Mouse (Mus musculus): ENCODE measurements around the gene Nav1. TPM values are rescaled to one million over a fixed set of nuclear protein-coding genes. Genes with fewer than 3 reads are reported as not detected.

Gene Nav1
- polyA plus RNA-seq, 1 experiment from 2014 or later, result 18.0 TPM

DNA sequence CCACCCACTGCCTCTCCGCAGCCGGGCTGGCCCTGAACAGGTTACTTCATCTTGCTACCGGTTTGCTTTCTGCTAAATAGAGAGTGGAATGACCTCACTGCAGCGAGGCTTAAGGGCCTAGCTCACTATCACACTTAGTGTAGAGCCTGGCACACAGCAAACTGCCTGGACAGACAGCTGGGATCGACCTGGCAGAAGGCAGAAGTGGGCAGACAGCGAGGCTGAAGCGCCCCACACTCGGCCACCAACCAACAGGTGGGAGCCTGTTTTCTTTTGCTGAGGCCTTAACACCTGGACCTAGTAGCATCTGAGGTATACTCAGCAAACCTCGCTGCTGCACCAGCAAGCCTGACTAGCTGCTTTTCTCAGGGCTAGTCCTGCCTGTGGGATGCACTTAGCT is 65.0 kb downstream of the Nav1 start:
- H3K36me3 ChIP-seq (ENCODE audit: control insufficient read depth, insufficient read depth, low read length), result no peaks in the 10 kb centered on the region
- H3K27ac ChIP-seq (replicated peaks; ENCODE audit: low read depth, low read length), result no peak overlapping the region
- DNase-seq (ENCODE audit: low spot score) (no peak), ATAC-seq (ENCODE audit: low read depth) (no peak)
- no peaks in the 10 kb centered on the region for H3K27me3 ChIP-seq (replicated peaks; ENCODE audit: control insufficient read depth, insufficient read depth, low read length)
- H3K9me3 ChIP-seq (ENCODE audit: control insufficient read depth, low read length), result no peaks in the 10 kb centered on the region
- no peak overlapping the region for H3K4me2 ChIP-seq (ENCODE audit: low read depth, low read length)
- no peak overlapping the region for H3K4me3 ChIP-seq (ENCODE audit: low read depth, low read length)
- 88% methylated on average over 9 of the region's 9 CpGs for WGBS
- H3K9ac ChIP-seq (ENCODE audit: low read depth, low read length), result no peak overlapping the region
- peaks cover 3% of the 10 kb centered on the region; the same call in 1 of the 2 replicates for H3K4me1 ChIP-seq (ENCODE audit: control insufficient read depth, insufficient read depth, low read length)

DNA sequence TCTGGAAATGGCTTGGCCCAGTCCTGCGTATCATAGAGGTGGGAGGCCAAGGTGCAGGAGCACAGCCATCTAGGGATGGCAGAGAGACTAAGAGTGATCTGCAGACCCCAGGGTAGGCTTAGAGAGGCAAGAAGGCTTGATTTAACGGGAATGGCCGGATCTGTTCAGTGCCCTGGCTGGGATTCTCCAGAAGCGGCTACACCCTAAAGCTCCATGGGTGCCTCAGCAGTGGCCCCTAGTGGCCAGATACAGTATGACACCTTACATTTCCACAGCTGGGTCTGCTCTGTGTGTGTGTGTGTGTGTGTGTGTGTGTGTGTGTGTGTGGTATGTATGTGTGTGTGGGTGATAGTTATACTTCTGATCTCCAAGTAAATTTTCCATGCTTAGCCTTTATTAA is 66.8 kb downstream of the Nav1 start:
- peak; percentile 67 for ATAC-seq (ENCODE audit: low read depth)
- H3K9ac ChIP-seq (ENCODE audit: low read depth, low read length), result no peak overlapping the region
- no peak overlapping the region for H3K4me3 ChIP-seq (ENCODE audit: low read depth, low read length)
- no peak overlapping the region for H3K4me2 ChIP-seq (ENCODE audit: low read depth, low read length)
- H3K36me3 ChIP-seq (ENCODE audit: control insufficient read depth, insufficient read depth, low read length), result no peaks in the 10 kb centered on the region
- H3K4me1 ChIP-seq (ENCODE audit: control insufficient read depth, insufficient read depth, low read length), result peaks cover 3% of the 10 kb centered on the region; the same call in 1 of the 2 replicates
- WGBS, result 23% methylated on average over 4 of the region's 4 CpGs
- H3K27me3 ChIP-seq (replicated peaks; ENCODE audit: control insufficient read depth, insufficient read depth, low read length), result no peaks in the 10 kb centered on the region
- no peak overlapping the region for H3K27ac ChIP-seq (replicated peaks; ENCODE audit: low read depth, low read length)
- peak; percentile 91 for DNase-seq (ENCODE audit: low spot score)
- no peaks in the 10 kb centered on the region for H3K9me3 ChIP-seq (ENCODE audit: control insufficient read depth, low read length)

GRCm38 (mm10) chr1:135538441-135539265 is 68.4 kb downstream of the Nav1 start:
- WGBS, result 68% methylated on average over 12 of the region's 12 CpGs
- Histone ChIP-seq H3K27me3 (replicated peaks; ENCODE audit: control insufficient read depth, insufficient read depth, low read length) (no peaks in the 10 kb centered on the region), H3K4me1 (ENCODE audit: control insufficient read depth, insufficient read depth, low read length) (no peaks in the 10 kb centered on the region; the same call in 1 of the 2 replicates), H3K4me2 (ENCODE audit: low read depth, low read length) (no peak overlapping the region), H3K9ac (ENCODE audit: low read depth, low read length) (no peak overlapping the region), H3K27ac (replicated peaks; ENCODE audit: low read depth, low read length) (no peak overlapping the region), H3K36me3 (ENCODE audit: control insufficient read depth, insufficient read depth, low read length) (no peaks in the 10 kb centered on the region), H3K4me3 (ENCODE audit: low read depth, low read length) (no peak overlapping the region), H3K9me3 (ENCODE audit: control insufficient read depth, low read length) (no peaks in the 10 kb centered on the region)
- DNase-seq (ENCODE audit: low spot score) (no peak), ATAC-seq (ENCODE audit: low read depth) (no peak)

- H3K36me3 ChIP-seq (ENCODE audit: control insufficient read depth, insufficient read depth, low read length), result no peaks in the 10 kb centered on the region
- H3K4me1 ChIP-seq (ENCODE audit: control insufficient read depth, insufficient read depth, low read length), result no peaks in the 10 kb centered on the region; the same call in 1 of the 2 replicates
- no peak overlapping the region for H3K27ac ChIP-seq (replicated peaks; ENCODE audit: low read depth, low read length)
- ATAC-seq (ENCODE audit: low read depth) (no peak), DNase-seq (ENCODE audit: low spot score) (no peak)
- 84% methylated on average over 7 of the region's 7 CpGs for WGBS
- H3K9ac ChIP-seq (ENCODE audit: low read depth, low read length), result no peak overlapping the region
- H3K4me3 ChIP-seq (ENCODE audit: low read depth, low read length), result no peak overlapping the region
- H3K4me2 ChIP-seq (ENCODE audit: low read depth, low read length), result no peak overlapping the region
- H3K27me3 ChIP-seq (replicated peaks; ENCODE audit: control insufficient read depth, insufficient read depth, low read length), result no peaks in the 10 kb centered on the region
- H3K9me3 ChIP-seq (ENCODE audit: control insufficient read depth, low read length), result no peaks in the 10 kb centered on the region
Observed at GRCm38 (mm10) chr1:135536822-135537221, 70.3 kb downstream of the Nav1 start.

DNA sequence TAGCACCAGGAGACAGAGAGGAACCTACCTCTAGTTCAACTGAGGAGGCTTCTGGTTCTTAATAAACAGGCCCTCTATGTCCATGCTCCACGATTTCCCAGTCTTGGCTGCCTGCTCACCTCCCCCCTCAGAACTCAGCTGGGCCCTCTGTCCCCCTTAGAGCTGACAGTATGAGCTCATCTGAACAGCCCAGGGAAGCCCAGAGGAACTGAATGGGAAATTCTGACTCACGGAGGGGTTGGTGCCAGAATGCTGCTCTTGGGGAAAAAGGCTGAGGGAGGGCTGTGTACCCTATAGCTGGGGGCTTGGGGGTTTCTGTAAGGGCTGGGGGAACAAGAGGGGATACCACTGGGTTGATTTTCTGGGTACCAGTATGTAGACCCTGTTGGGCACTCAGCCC is 70.8 kb downstream of the Nav1 start:
- Histone ChIP-seq H3K36me3 (ENCODE audit: control insufficient read depth, insufficient read depth, low read length) (no peaks in the 10 kb centered on the region), H3K9ac (ENCODE audit: low read depth, low read length) (no peak overlapping the region), H3K4me2 (ENCODE audit: low read depth, low read length) (no peak overlapping the region), H3K9me3 (ENCODE audit: control insufficient read depth, low read length) (no peaks in the 10 kb centered on the region), H3K27me3 (replicated peaks; ENCODE audit: control insufficient read depth, insufficient read depth, low read length) (no peaks in the 10 kb centered on the region), H3K27ac (replicated peaks; ENCODE audit: low read depth, low read length) (no peak overlapping the region), H3K4me1 (ENCODE audit: control insufficient read depth, insufficient read depth, low read length) (no peaks in the 10 kb centered on the region; the same call in 1 of the 2 replicates), H3K4me3 (ENCODE audit: low read depth, low read length) (no peak overlapping the region)
- ATAC-seq (ENCODE audit: low read depth) (no peak; the same call in 1 of the 2 replicates), DNase-seq (ENCODE audit: low spot score) (no peak)
- 48% methylated on average over 2 of the region's 2 CpGs for WGBS

- Histone ChIP-seq H3K4me1 (ENCODE audit: control insufficient read depth, insufficient read depth, low read length) (no peaks in the 10 kb centered on the region; the same call in 1 of the 2 replicates), H3K9me3 (ENCODE audit: control insufficient read depth, low read length) (no peaks in the 10 kb centered on the region), H3K4me2 (ENCODE audit: low read depth, low read length) (no peak overlapping the region), H3K4me3 (ENCODE audit: low read depth, low read length) (no peak overlapping the region), H3K27me3 (replicated peaks; ENCODE audit: control insufficient read depth, insufficient read depth, low read length) (no peaks in the 10 kb centered on the region), H3K27ac (replicated peaks; ENCODE audit: low read depth, low read length) (no peak overlapping the region), H3K36me3 (ENCODE audit: control insufficient read depth, insufficient read depth, low read length) (no peaks in the 10 kb centered on the region; the same call in 1 of the 2 replicates), H3K9ac (ENCODE audit: low read depth, low read length) (peak overlapping the region; percentile 25; the same call in 1 of the 2 replicates)
- DNase-seq (ENCODE audit: low spot score) (peak; percentile 57), ATAC-seq (ENCODE audit: low read depth) (no peak)
- WGBS, result 42% methylated on average over 4 of the region's 4 CpGs
Observed at GRCm38 (mm10) chr1:135535256-135535655, 71.8 kb downstream of the Nav1 start.

GRCm38 (mm10) chr1:135534782-135535181 is 72.3 kb downstream of the Nav1 start:
- WGBS, result 50% methylated on average over 4 of the region's 4 CpGs
- no peaks in the 10 kb centered on the region; the same call in 1 of the 2 replicates for H3K4me1 ChIP-seq (ENCODE audit: control insufficient read depth, insufficient read depth, low read length)

DNA sequence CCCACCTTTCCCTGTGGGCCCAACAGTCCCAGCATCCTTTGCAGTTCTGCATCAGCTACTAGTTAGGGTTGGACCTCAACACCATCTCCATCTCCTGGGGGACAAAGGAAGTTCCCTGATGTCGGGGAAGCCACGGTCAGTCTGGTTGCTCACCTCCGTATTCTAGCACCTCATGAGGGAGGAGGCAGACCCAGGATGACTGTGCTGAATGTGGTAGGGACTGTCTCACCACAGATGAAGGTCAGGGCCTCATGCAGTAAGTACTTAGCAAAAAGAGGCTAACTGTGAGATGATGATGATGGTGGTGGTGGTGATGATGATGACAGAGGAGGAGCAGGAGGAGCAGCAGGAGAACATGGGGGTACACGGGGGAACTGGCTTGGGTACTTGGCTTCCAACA is 73.0 kb downstream of the Nav1 start:
- Histone ChIP-seq H3K4me2 (ENCODE audit: low read depth, low read length) (no peak overlapping the region), H3K4me1 (ENCODE audit: control insufficient read depth, insufficient read depth, low read length) (no peaks in the 10 kb centered on the region; the same call in 1 of the 2 replicates), H3K27me3 (replicated peaks; ENCODE audit: control insufficient read depth, insufficient read depth, low read length) (no peaks in the 10 kb centered on the region), H3K9ac (ENCODE audit: low read depth, low read length) (no peak overlapping the region), H3K27ac (replicated peaks; ENCODE audit: low read depth, low read length) (no peak overlapping the region), H3K36me3 (ENCODE audit: control insufficient read depth, insufficient read depth, low read length) (no peaks in the 10 kb centered on the region; the same call in 1 of the 2 replicates), H3K9me3 (ENCODE audit: control insufficient read depth, low read length) (no peaks in the 10 kb centered on the region), H3K4me3 (ENCODE audit: low read depth, low read length) (no peak overlapping the region)
- no peak for ATAC-seq (ENCODE audit: low read depth)
- WGBS, result 84% methylated on average over 4 of the region's 4 CpGs
- DNase-seq (ENCODE audit: low spot score), result no peak

More at GRCm38 (mm10) chr1:135534782-135535181, 72.3 kb downstream of the Nav1 start:
- Histone ChIP-seq H3K4me2 (ENCODE audit: low read depth, low read length) (no peak overlapping the region), H3K4me3 (ENCODE audit: low read depth, low read length) (no peak overlapping the region), H3K36me3 (ENCODE audit: control insufficient read depth, insufficient read depth, low read length) (no peaks in the 10 kb centered on the region; the same call in 1 of the 2 replicates), H3K27me3 (replicated peaks; ENCODE audit: control insufficient read depth, insufficient read depth, low read length) (no peaks in the 10 kb centered on the region), H3K9ac (ENCODE audit: low read depth, low read length) (peak overlapping the region; percentile 25; the same call in 1 of the 2 replicates), H3K27ac (replicated peaks; ENCODE audit: low read depth, low read length) (no peak overlapping the region), H3K9me3 (ENCODE audit: control insufficient read depth, low read length) (no peaks in the 10 kb centered on the region)
- no peak for DNase-seq (ENCODE audit: low spot score)
- ATAC-seq (ENCODE audit: low read depth), result no peak
